Mouse (Mus musculus): Measurements from ENCODE around the gene Ube2j1. TPM values are rescaled to one million over a fixed set of nuclear protein-coding genes. Genes with fewer than 3 reads are reported as not detected.

Ube2j1 gene
- polyA plus RNA-seq, 1 experiment = 4.8 TPM

- H3K9me3 ChIP-seq (ENCODE audit: control insufficient read depth, low read length) = no peaks in the 10 kb centered on the region
- TF ChIP-seq GATA1 (IDR thresholded peaks at IDR 0.05; ENCODE audit: low read length) = no peak
- H3K27me3 ChIP-seq (ENCODE audit: control insufficient read depth) = no peaks in the 10 kb centered on the region; the same call in 1 of the 2 replicates
- H3K4me3 ChIP-seq (replicated peaks) = no peak overlapping the region
- H3K4me1 ChIP-seq (ENCODE audit: control insufficient read depth) = peaks cover 2% of the 10 kb centered on the region; the same call in 1 of the 2 replicates
- no peaks in the 10 kb centered on the region for H3K36me3 ChIP-seq (ENCODE audit: control insufficient read depth)
Observed at GRCm38 (mm10) chr4:33006844-33007243, 24.4 kb upstream of the Ube2j1 start.

GRCm38 (mm10) chr4:33007443-33008217, 23.6 kb upstream of the Ube2j1 start:
- no peak for TF ChIP-seq TAL1 (IDR thresholded peaks at IDR 0.05; ENCODE audit: low read length)
- no peak for TF ChIP-seq GATA1 (IDR thresholded peaks at IDR 0.05; ENCODE audit: low read length)
- Histone ChIP-seq H3K9me3 (ENCODE audit: control insufficient read depth, low read length) (no peaks in the 10 kb centered on the region), H3K27me3 (ENCODE audit: control insufficient read depth) (no peaks in the 10 kb centered on the region; the same call in 1 of the 2 replicates), H3K4me1 (ENCODE audit: control insufficient read depth) (peaks cover 2% of the 10 kb centered on the region; the same call in 1 of the 2 replicates), H3K36me3 (ENCODE audit: control insufficient read depth) (no peaks in the 10 kb centered on the region), H3K4me3 (replicated peaks) (no peak overlapping the region)

GRCm38 (mm10) chr4:33010078-33010477, 21.1 kb upstream of the Ube2j1 start:
- Histone ChIP-seq H3K4me3 (replicated peaks) (no peak overlapping the region), H3K4me1 (ENCODE audit: control insufficient read depth) (peaks cover 2% of the 10 kb centered on the region; the same call in 1 of the 2 replicates), H3K9me3 (ENCODE audit: control insufficient read depth, low read length) (no peaks in the 10 kb centered on the region), H3K27me3 (ENCODE audit: control insufficient read depth) (no peaks in the 10 kb centered on the region), H3K36me3 (ENCODE audit: control insufficient read depth) (peaks cover 5% of the 10 kb centered on the region; the same call in 1 of the 2 replicates)
- TF ChIP-seq GATA1 (IDR thresholded peaks at IDR 0.05; ENCODE audit: low read length) (no peak), TAL1 (IDR thresholded peaks at IDR 0.05; ENCODE audit: low read length) (no peak)

- no peaks in the 10 kb centered on the region for H3K9me3 ChIP-seq (ENCODE audit: control insufficient read depth, low read length)
- H3K4me3 ChIP-seq (replicated peaks) = no peak overlapping the region
- H3K36me3 ChIP-seq (ENCODE audit: control insufficient read depth) = peaks cover 5% of the 10 kb centered on the region; the same call in 1 of the 2 replicates
- no peak for TF ChIP-seq GATA1 (IDR thresholded peaks at IDR 0.05; ENCODE audit: low read length)
- TF ChIP-seq TAL1 (IDR thresholded peaks at IDR 0.05; ENCODE audit: low read length) = no peak
- peaks cover 2% of the 10 kb centered on the region; the same call in 1 of the 2 replicates for H3K4me1 ChIP-seq (ENCODE audit: control insufficient read depth)
- H3K27me3 ChIP-seq (ENCODE audit: control insufficient read depth) = peaks cover 4% of the 10 kb centered on the region; the same call in 1 of the 2 replicates
Observed at GRCm38 (mm10) chr4:33012484-33012883, 18.7 kb upstream of the Ube2j1 start.

- Histone ChIP-seq H3K36me3 (ENCODE audit: control insufficient read depth) (peaks cover 2% of the 10 kb centered on the region; the same call in 1 of the 2 replicates), H3K27me3 (ENCODE audit: control insufficient read depth) (peaks cover 20% of the 10 kb centered on the region), H3K4me3 (replicated peaks) (no peak overlapping the region), H3K9me3 (ENCODE audit: control insufficient read depth, low read length) (no peaks in the 10 kb centered on the region), H3K4me1 (ENCODE audit: control insufficient read depth) (no peaks in the 10 kb centered on the region)
- TF ChIP-seq GATA1 (IDR thresholded peaks at IDR 0.05; ENCODE audit: low read length) (no peak), TAL1 (IDR thresholded peaks at IDR 0.05; ENCODE audit: low read length) (no peak)
Observed at GRCm38 (mm10) chr4:33018361-33018999, 12.7 kb upstream of the Ube2j1 start.

- Histone ChIP-seq H3K9me3 (ENCODE audit: control insufficient read depth, low read length) (no peaks in the 10 kb centered on the region), H3K4me1 (ENCODE audit: control insufficient read depth) (peaks cover 14% of the 10 kb centered on the region), H3K4me3 (replicated peaks) (no peak overlapping the region), H3K36me3 (ENCODE audit: control insufficient read depth) (no peaks in the 10 kb centered on the region; the same call in none of the 2 replicates), H3K27me3 (ENCODE audit: control insufficient read depth) (peaks cover 31% of the 10 kb centered on the region)
- TF ChIP-seq GATA1 (IDR thresholded peaks at IDR 0.05; ENCODE audit: low read length) (no peak), TAL1 (IDR thresholded peaks at IDR 0.05; ENCODE audit: low read length) (no peak)
Observed at GRCm38 (mm10) chr4:33024420-33024819, 6.8 kb upstream of the Ube2j1 start.

GRCm38 (mm10) chr4:33029104-33029503, 2.1 kb upstream of the Ube2j1 start:
- Histone ChIP-seq H3K9me3 (ENCODE audit: control insufficient read depth, low read length) (no peaks in the 10 kb centered on the region), H3K4me1 (ENCODE audit: control insufficient read depth) (peaks cover 42% of the 10 kb centered on the region), H3K36me3 (ENCODE audit: control insufficient read depth) (peaks cover 5% of the 10 kb centered on the region), H3K27me3 (ENCODE audit: control insufficient read depth) (peaks cover 29% of the 10 kb centered on the region), H3K4me3 (replicated peaks) (no peak overlapping the region)
- no peak for TF ChIP-seq GATA1 (IDR thresholded peaks at IDR 0.05; ENCODE audit: low read length)
- TF ChIP-seq TAL1 (IDR thresholded peaks at IDR 0.05; ENCODE audit: low read length) = no peak

GRCm38 (mm10) chr4:33030264-33031194, 687 bp upstream of the Ube2j1 start:
- peaks cover 44% of the 10 kb centered on the region for H3K4me1 ChIP-seq (ENCODE audit: control insufficient read depth)
- H3K36me3 ChIP-seq (ENCODE audit: control insufficient read depth) = peaks cover 10% of the 10 kb centered on the region
- no peak for TF ChIP-seq TAL1 (IDR thresholded peaks at IDR 0.05; ENCODE audit: low read length)
- TF ChIP-seq GATA1 (IDR thresholded peaks at IDR 0.05; ENCODE audit: low read length) = no peak
- H3K27me3 ChIP-seq (ENCODE audit: control insufficient read depth) = peaks cover 29% of the 10 kb centered on the region
- H3K4me3 ChIP-seq (replicated peaks) = peak overlapping the region; percentile 97
- H3K9me3 ChIP-seq (ENCODE audit: control insufficient read depth, low read length) = no peaks in the 10 kb centered on the region

All from erythroblast, embryonic 14.5 days (primary cell).